Mouse (Mus musculus) liver, embryonic 11.5 days (tissue): ENCODE data around the gene Cpne1. TPM values are rescaled to one million over a fixed set of nuclear protein-coding genes. Genes with fewer than 3 reads are reported as not detected.

Experiments
- ATAC-seq: fragments of 200-750 bp; cut with Nextera tagmentation; replicated peaks from 2 replicates; pipeline ENCODE4 v1.8.0; 2017; ENCODE audit warnings: moderate number of reproducible peaks, mild to moderate bottlenecking, moderate TSS enrichment, moderate library complexity; ENCODE audit not compliant: low FRiP score
- DNase-seq: peaks from one replicate; pipeline ENCODE4 v3.0.0-alpha.2; 2017; ENCODE audit warnings: low spot score
- H3K27ac ChIP-seq: fragments of 300-500 bp; sonication (generic); 2 replicates; pipeline ENCODE4 v1.5.1; 2014; ENCODE audit warnings: mild to moderate bottlenecking, low read depth, low read length, control low read depth
- H3K27me3 ChIP-seq: fragments of 300-500 bp; sonication (generic); replicated peaks from 2 replicates; pipeline ENCODE4 v1.6.1; 2014; ENCODE audit warnings: low read length, mixed read lengths; ENCODE audit not compliant: control insufficient read depth, insufficient read depth
- H3K36me3 ChIP-seq: fragments of 300-500 bp; sonication (generic); 2 replicates; pipeline ENCODE4 v1.6.1; 2014; ENCODE audit warnings: mild to moderate bottlenecking, low read length, moderate library complexity, mixed read lengths; ENCODE audit not compliant: control insufficient read depth, insufficient read depth
- H3K4me1 ChIP-seq: fragments of 300-500 bp; sonication (generic); replicated peaks from 2 replicates; pipeline ENCODE4 v1.6.1; 2014; ENCODE audit warnings: low read length, mixed read lengths; ENCODE audit not compliant: control insufficient read depth, insufficient read depth
- H3K4me2 ChIP-seq: fragments of 300-500 bp; sonication (generic); 2 replicates; pipeline ENCODE4 v1.6.1; 2014; ENCODE audit warnings: mild to moderate bottlenecking, control low read depth, moderate library complexity
- H3K4me3 ChIP-seq: fragments of 300-500 bp; sonication (generic); 2 replicates; pipeline ENCODE4 v1.5.1; 2014; ENCODE audit warnings: low read depth, low read length, control low read depth
- H3K9ac ChIP-seq: fragments of 300-500 bp; sonication (generic); 2 replicates; pipeline ENCODE4 v1.6.1; 2014; ENCODE audit warnings: low read depth, low read length, control low read depth
- H3K9me3 ChIP-seq: fragments of 300-500 bp; sonication (generic); 2 replicates; pipeline ENCODE4 v1.6.1; 2016; ENCODE audit warnings: low read length, inconsistent platforms, mixed read lengths; ENCODE audit not compliant: control insufficient read depth
- WGBS: fragments of 180-500 bp; shearing (Covaris S2); extraction: QIAGEN DNeasy Blood & Tissue Kit; methylation state at CpG from one replicate; pipeline ENCODE4 v1.1.7; 2014; 5-methylcytosine and 5-hydroxymethylcytosine counted together
- polyA plus RNA-seq: library from polyadenylated mRNA; unstranded; fragments of >200 nt; fragmentation: Nextera tagmentation; extraction: Ambion mirVana; gene quantifications from 2 replicates; pipeline ENCODE4 v1.2.1, GENCODE M21; 2014

Cpne1 gene
- polyA plus RNA-seq, 1 experiment from 2014 or later, result 55.8 TPM

GRCm38 (mm10) chr2:156073725-156074124, 38.0 kb downstream of the Cpne1 start:
- no peak overlapping the region for H3K27ac ChIP-seq
- peaks cover 55% of the 10 kb centered on the region for H3K36me3 ChIP-seq
- H3K27me3 ChIP-seq, result no peaks in the 10 kb centered on the region
- 94% methylated on average over 15 of the region's 15 CpGs for WGBS
- no peak for ATAC-seq
- no peak overlapping the region for H3K4me2 ChIP-seq
- DNase-seq, result no peak
- no peak overlapping the region for H3K4me3 ChIP-seq
- H3K9me3 ChIP-seq, result no peaks in the 10 kb centered on the region
- no peak overlapping the region for H3K9ac ChIP-seq
- no peaks in the 10 kb centered on the region for H3K4me1 ChIP-seq

- H3K4me2 ChIP-seq, result no peak overlapping the region
- no peak overlapping the region for H3K9ac ChIP-seq
- DNase-seq (no peak), ATAC-seq (no peak)
- H3K4me3 ChIP-seq, result no peak overlapping the region
- H3K27ac ChIP-seq, result no peak overlapping the region
- no peaks in the 10 kb centered on the region for H3K9me3 ChIP-seq
- H3K36me3 ChIP-seq, result peaks cover 42% of the 10 kb centered on the region
- no peaks in the 10 kb centered on the region for H3K27me3 ChIP-seq
- peaks cover 5% of the 10 kb centered on the region for H3K4me1 ChIP-seq
- 95% methylated on average over 10 of the region's 10 CpGs for WGBS
Observed at GRCm38 (mm10) chr2:156071236-156071635, 40.5 kb downstream of the Cpne1 start.

GRCm38 (mm10) chr2:156067916-156068315, 43.8 kb downstream of the Cpne1 start:
- 92% methylated on average over 10 of the region's 10 CpGs for WGBS
- no peak for DNase-seq
- Histone ChIP-seq H3K27me3 (no peaks in the 10 kb centered on the region), H3K4me1 (peaks cover 10% of the 10 kb centered on the region), H3K4me2 (no peak overlapping the region), H3K4me3 (no peak overlapping the region), H3K27ac (no peak overlapping the region), H3K36me3 (peaks cover 19% of the 10 kb centered on the region), H3K9ac (no peak overlapping the region), H3K9me3 (no peaks in the 10 kb centered on the region)
- no peak for ATAC-seq

DNA sequence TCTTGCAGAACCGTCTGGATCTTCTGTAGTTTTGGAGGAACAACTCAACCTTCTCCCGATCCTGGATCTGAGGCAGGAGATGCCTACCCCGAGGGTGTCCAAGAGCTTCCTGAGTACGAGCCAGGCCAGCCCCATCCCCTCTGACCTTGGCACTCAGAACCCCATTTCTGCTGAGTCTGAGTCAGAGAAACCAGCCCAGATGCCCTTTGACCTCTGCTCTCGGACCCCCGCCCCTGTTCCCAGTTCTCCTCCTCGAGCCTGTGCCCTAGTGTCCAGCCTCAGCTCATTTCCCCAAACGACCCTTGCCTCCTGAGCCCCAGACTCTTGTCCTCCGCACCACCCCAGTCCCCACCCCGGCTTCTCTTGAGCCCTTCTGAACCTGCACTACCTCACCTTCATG, 45.6 kb downstream of the Cpne1 start:
- peak overlapping the region; percentile 75 for H3K4me3 ChIP-seq
- 38% methylated on average over 10 of the region's 10 CpGs for WGBS
- H3K27ac ChIP-seq, result no peak overlapping the region
- H3K27me3 ChIP-seq, result no peaks in the 10 kb centered on the region
- H3K36me3 ChIP-seq, result peaks cover 13% of the 10 kb centered on the region
- peak; percentile 14; the same call in 1 of the 2 replicates for ATAC-seq
- no peaks in the 10 kb centered on the region for H3K9me3 ChIP-seq
- peak overlapping the region; percentile 92 for H3K4me2 ChIP-seq
- DNase-seq, result no peak
- H3K9ac ChIP-seq, result peak overlapping the region; percentile 85
- peaks cover 10% of the 10 kb centered on the region for H3K4me1 ChIP-seq

- peaks cover 10% of the 10 kb centered on the region for H3K4me1 ChIP-seq
- WGBS, result under 1% methylated on average over 81 of the region's 81 CpGs
- H3K27ac ChIP-seq, result peak within 1 kb of the TSS; percentile 67
- ATAC-seq (peak; percentile 84), DNase-seq (peak; percentile 92)
- H3K27me3 ChIP-seq, result no peaks in the 10 kb centered on the region
- H3K36me3 ChIP-seq, result peaks cover 6% of the 10 kb centered on the region
- H3K4me3 ChIP-seq, result peak within 1 kb of the TSS; percentile 75
- H3K9ac ChIP-seq, result peak within 1 kb of the TSS; percentile 85
- no peaks in the 10 kb centered on the region for H3K9me3 ChIP-seq
- H3K4me2 ChIP-seq, result peak within 1 kb of the TSS; percentile 92
Observed at GRCm38 (mm10) chr2:156065099-156066041, 46.4 kb downstream of the Cpne1 start, which contains the start of gene Spag4. Gene Spag4, plus strand, starts transcription at chr2:156065175.

DNA sequence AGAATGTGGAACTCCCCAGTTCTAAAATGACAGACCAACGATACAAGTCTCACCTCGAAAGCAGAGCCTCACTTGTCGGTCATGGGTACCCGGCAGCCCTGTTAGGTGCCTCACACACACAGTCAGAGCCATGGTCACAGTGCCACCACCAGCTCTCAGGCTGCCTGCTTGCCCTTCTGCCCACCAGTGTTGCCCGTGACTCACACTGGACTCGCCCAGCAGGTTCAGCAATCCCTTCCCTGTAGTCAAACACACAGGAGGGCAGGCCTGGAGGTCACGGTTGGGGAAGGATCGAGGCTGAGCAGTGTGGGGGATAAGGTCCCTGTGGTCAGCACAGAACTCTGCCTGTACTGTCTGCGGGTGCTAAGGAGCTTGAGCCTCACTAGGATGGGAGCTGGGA, 58.9 kb downstream of the Cpne1 start, which contains the start of gene Fer1l4:
Fer1l4 (minus strand) TSS at position 132 of the 400 bp plus-strand sequence.
- Histone ChIP-seq H3K4me3 (no peak within 1 kb of the TSS), H3K9ac (no peak within 1 kb of the TSS), H3K4me1 (no peaks in the 10 kb centered on the region), H3K36me3 (no peaks in the 10 kb centered on the region), H3K27ac (no peak within 1 kb of the TSS), H3K9me3 (no peaks in the 10 kb centered on the region), H3K4me2 (no peak within 1 kb of the TSS), H3K27me3 (peaks cover 6% of the 10 kb centered on the region)
- DNase-seq (no peak), ATAC-seq (no peak)
- 79% methylated on average over 9 of the region's 9 CpGs for WGBS

GRCm38 (mm10) chr2:156047929-156048328, 63.8 kb downstream of the Cpne1 start:
- Histone ChIP-seq H3K9ac (no peak overlapping the region), H3K4me1 (no peaks in the 10 kb centered on the region), H3K27ac (no peak overlapping the region), H3K4me3 (no peak overlapping the region), H3K27me3 (peaks cover 20% of the 10 kb centered on the region), H3K9me3 (no peaks in the 10 kb centered on the region), H3K36me3 (no peaks in the 10 kb centered on the region), H3K4me2 (0 out of 2 replicates have a peak overlapping the region, but pooled peaks have one; percentile 12)
- DNase-seq, result no peak
- WGBS, result 9% methylated on average over 19 of the region's 19 CpGs
- no peak for ATAC-seq

- ATAC-seq (no peak), DNase-seq (no peak)
- no peak overlapping the region for H3K27ac ChIP-seq
- H3K4me1 ChIP-seq, result no peaks in the 10 kb centered on the region
- no peaks in the 10 kb centered on the region for H3K36me3 ChIP-seq
- H3K9ac ChIP-seq, result no peak overlapping the region
- no peak overlapping the region for H3K4me2 ChIP-seq
- H3K9me3 ChIP-seq, result no peaks in the 10 kb centered on the region
- H3K4me3 ChIP-seq, result no peak overlapping the region
- 75% methylated on average over 8 of the region's 8 CpGs for WGBS
- H3K27me3 ChIP-seq, result peaks cover 14% of the 10 kb centered on the region
Observed at GRCm38 (mm10) chr2:156042903-156043302, 68.9 kb downstream of the Cpne1 start.
